Mouse (Mus musculus): ENCODE data around the gene Micu1. TPM values are rescaled to one million over a fixed set of nuclear protein-coding genes. Genes with fewer than 3 reads are reported as not detected.

The Micu1 gene
- total RNA-seq, 1 experiment = 23.6 TPM

DNA sequence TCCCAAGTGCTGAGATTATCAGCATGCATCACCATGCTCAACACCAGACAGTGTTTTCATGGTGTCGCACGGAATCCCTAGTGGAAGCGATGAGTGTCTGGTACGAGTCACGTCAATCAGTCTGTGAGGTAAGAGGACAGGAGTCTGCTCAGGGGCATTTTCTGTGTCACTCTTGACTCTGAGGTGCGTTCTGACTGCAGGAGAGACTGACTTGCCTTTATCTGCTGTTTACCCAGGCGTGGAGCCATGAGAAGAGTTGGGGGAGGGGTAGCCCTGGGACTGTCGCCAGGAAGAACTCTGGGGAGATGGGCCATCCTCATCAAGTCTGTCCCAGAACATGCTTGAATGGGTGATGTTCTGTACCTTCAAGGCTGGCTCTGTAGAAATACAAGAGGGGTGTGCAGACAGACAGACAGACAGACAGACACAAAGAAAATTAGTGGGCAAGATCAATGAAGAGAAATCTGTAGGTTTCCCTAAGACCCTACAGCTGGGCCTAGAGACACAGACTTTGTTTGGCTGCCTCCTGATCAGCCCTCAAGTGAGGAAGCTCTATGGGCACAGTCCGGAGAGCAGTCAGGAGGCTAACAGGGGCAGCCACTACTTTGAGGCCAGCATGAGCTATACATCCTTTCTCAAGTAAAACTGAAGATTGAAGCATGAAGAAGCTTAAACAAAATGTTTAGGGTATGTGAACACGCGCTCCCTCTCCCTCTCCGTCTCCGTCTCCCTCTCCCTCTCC lies 97.2 kb downstream of the Micu1 start:
- peaks cover 2 to 18% of the 10 kb centered on the region in 2 experiments; a peak in 2 of 4 replicates for H3K4me1 ChIP-seq (ENCODE audit: control insufficient read depth in 2 of 2, insufficient read depth in 2 of 2, low read length in 2 of 2, poor library complexity in 1 of 2)
- DNase-seq (ENCODE audit: low read depth, low spot score) = no peak
- no peaks in the 10 kb centered on the region for H3K36me3 ChIP-seq (ENCODE audit: control insufficient read depth, insufficient read depth, low read length, poor library complexity, severe bottlenecking)
- no peaks in the 10 kb centered on the region for H3K9me3 ChIP-seq (ENCODE audit: control insufficient read depth, insufficient read depth, low read depth, low read length)
- H3K4me3 ChIP-seq (ENCODE audit: insufficient read depth in 1 of 2, low read depth in 1 of 2, low read length in 2 of 2, poor library complexity in 1 of 2, severe bottlenecking in 1 of 2) = no peak overlapping the region
- in situ Hi-C loops (cut with MboI; ENCODE audit: low sequenced_read_pairs in 2 of 2, unreplicated experiment in 2 of 2) = no loop called here
- H3K9ac ChIP-seq (ENCODE audit: insufficient read depth, low read depth, low read length, poor library complexity, severe bottlenecking) = no peak overlapping the region
- H3K27ac ChIP-seq (ENCODE audit: insufficient read depth, low read depth, low read length, poor library complexity, severe bottlenecking) = no peak overlapping the region
- TF ChIP-seq CHD2 (IDR thresholded peaks at IDR 0.05; ENCODE audit: low read depth, low read length) (no peak), MAFK (IDR thresholded peaks at IDR 0.05; ENCODE audit: insufficient read depth, low read depth, low read length) (no peak), ZNF384 (IDR thresholded peaks at IDR 0.05; ENCODE audit: low read depth, low read length) (no peak), HCFC1 (IDR thresholded peaks at IDR 0.05; ENCODE audit: borderline replicate concordance, insufficient read depth, low read length) (no peak), ZC3H11A (IDR thresholded peaks at IDR 0.05; ENCODE audit: borderline replicate concordance, low read depth, low read length) (no peak)

- no peak for DNase-seq (ENCODE audit: low read depth, low spot score)
- no peak overlapping the region for H3K9ac ChIP-seq (ENCODE audit: insufficient read depth, low read depth, low read length, poor library complexity, severe bottlenecking)
- peaks cover 0 to 15% of the 10 kb centered on the region in 2 experiments; a peak in 2 of 4 replicates for H3K4me1 ChIP-seq (ENCODE audit: control insufficient read depth in 2 of 2, insufficient read depth in 2 of 2, low read length in 2 of 2, poor library complexity in 1 of 2)
- H3K4me3 ChIP-seq (ENCODE audit: insufficient read depth in 1 of 2, low read depth in 1 of 2, low read length in 2 of 2, poor library complexity in 1 of 2, severe bottlenecking in 1 of 2) = no peak overlapping the region
- no peaks in the 10 kb centered on the region for H3K36me3 ChIP-seq (ENCODE audit: control insufficient read depth, insufficient read depth, low read length, poor library complexity, severe bottlenecking)
- in situ Hi-C loops (cut with MboI; ENCODE audit: low sequenced_read_pairs in 2 of 2, unreplicated experiment in 2 of 2) = no loop called here
- H3K9me3 ChIP-seq (ENCODE audit: control insufficient read depth, insufficient read depth, low read depth, low read length) = no peaks in the 10 kb centered on the region
- no peak for TF ChIP-seq HCFC1 (IDR thresholded peaks at IDR 0.05; ENCODE audit: borderline replicate concordance, insufficient read depth, low read length)
- TF ChIP-seq ZC3H11A (IDR thresholded peaks at IDR 0.05; ENCODE audit: borderline replicate concordance, low read depth, low read length) = no peak
- no peak for TF ChIP-seq ZNF384 (IDR thresholded peaks at IDR 0.05; ENCODE audit: low read depth, low read length)
- TF ChIP-seq CHD2 (IDR thresholded peaks at IDR 0.05; ENCODE audit: low read depth, low read length) = no peak
- no peak for TF ChIP-seq MAFK (IDR thresholded peaks at IDR 0.05; ENCODE audit: insufficient read depth, low read depth, low read length)
- H3K27ac ChIP-seq (ENCODE audit: insufficient read depth, low read depth, low read length, poor library complexity, severe bottlenecking) = no peak overlapping the region
Measured at GRCm38 (mm10) chr10:59800159-59800558, 97.9 kb downstream of the Micu1 start.

GRCm38 (mm10) chr10:59800826-59801501 lies 98.7 kb downstream of the Micu1 start:
- H3K27ac ChIP-seq (ENCODE audit: insufficient read depth, low read depth, low read length, poor library complexity, severe bottlenecking) = no peak overlapping the region
- no peak for DNase-seq (ENCODE audit: low read depth, low spot score)
- no peak for TF ChIP-seq HCFC1 (IDR thresholded peaks at IDR 0.05; ENCODE audit: borderline replicate concordance, insufficient read depth, low read length)
- no peak for TF ChIP-seq ZNF384 (IDR thresholded peaks at IDR 0.05; ENCODE audit: low read depth, low read length)
- TF ChIP-seq CHD2 (IDR thresholded peaks at IDR 0.05; ENCODE audit: low read depth, low read length) = no peak
- no peak for TF ChIP-seq MAFK (IDR thresholded peaks at IDR 0.05; ENCODE audit: insufficient read depth, low read depth, low read length)
- no peak for TF ChIP-seq ZC3H11A (IDR thresholded peaks at IDR 0.05; ENCODE audit: borderline replicate concordance, low read depth, low read length)
- in situ Hi-C loops (cut with MboI; ENCODE audit: low sequenced_read_pairs in 2 of 2, unreplicated experiment in 2 of 2) = no loop called here
- H3K36me3 ChIP-seq (ENCODE audit: control insufficient read depth, insufficient read depth, low read length, poor library complexity, severe bottlenecking) = no peaks in the 10 kb centered on the region
- no peaks in the 10 kb centered on the region for H3K9me3 ChIP-seq (ENCODE audit: control insufficient read depth, insufficient read depth, low read depth, low read length)
- H3K9ac ChIP-seq (ENCODE audit: insufficient read depth, low read depth, low read length, poor library complexity, severe bottlenecking) = no peak overlapping the region
- peaks cover 0 to 11% of the 10 kb centered on the region in 2 experiments; a peak in 2 of 4 replicates for H3K4me1 ChIP-seq (ENCODE audit: control insufficient read depth in 2 of 2, insufficient read depth in 2 of 2, low read length in 2 of 2, poor library complexity in 1 of 2)
- no peak overlapping the region for H3K4me3 ChIP-seq (ENCODE audit: insufficient read depth in 1 of 2, low read depth in 1 of 2, low read length in 2 of 2, poor library complexity in 1 of 2, severe bottlenecking in 1 of 2)

GRCm38 (mm10) chr10:59808677-59809076 lies 106.4 kb downstream of the Micu1 start:
- no peak overlapping the region for H3K27ac ChIP-seq (ENCODE audit: insufficient read depth, low read depth, low read length, poor library complexity, severe bottlenecking)
- H3K36me3 ChIP-seq (ENCODE audit: control insufficient read depth, insufficient read depth, low read length, poor library complexity, severe bottlenecking) = no peaks in the 10 kb centered on the region; the same call in 1 of the 2 replicates
- TF ChIP-seq ZC3H11A (IDR thresholded peaks at IDR 0.05; ENCODE audit: borderline replicate concordance, low read depth, low read length) = no peak
- TF ChIP-seq CHD2 (IDR thresholded peaks at IDR 0.05; ENCODE audit: low read depth, low read length) = no peak
- no peak for TF ChIP-seq ZNF384 (IDR thresholded peaks at IDR 0.05; ENCODE audit: low read depth, low read length)
- no peak for TF ChIP-seq MAFK (IDR thresholded peaks at IDR 0.05; ENCODE audit: insufficient read depth, low read depth, low read length)
- no peak for TF ChIP-seq HCFC1 (IDR thresholded peaks at IDR 0.05; ENCODE audit: borderline replicate concordance, insufficient read depth, low read length)
- H3K9me3 ChIP-seq (ENCODE audit: control insufficient read depth, insufficient read depth, low read depth, low read length) = no peaks in the 10 kb centered on the region
- no peak overlapping the region for H3K9ac ChIP-seq (ENCODE audit: insufficient read depth, low read depth, low read length, poor library complexity, severe bottlenecking)
- H3K4me3 ChIP-seq (ENCODE audit: insufficient read depth in 1 of 2, low read depth in 1 of 2, low read length in 2 of 2, poor library complexity in 1 of 2, severe bottlenecking in 1 of 2) = no peak overlapping the region
- in situ Hi-C loops (cut with MboI; ENCODE audit: low sequenced_read_pairs in 2 of 2, unreplicated experiment in 2 of 2) = no loop called here
- DNase-seq (ENCODE audit: low read depth, low spot score) = no peak
- 0 out of 4 replicates have a peak, but pooled peaks cover 0 to 1% of the 10 kb centered on the region in 2 experiments for H3K4me1 ChIP-seq (ENCODE audit: control insufficient read depth in 2 of 2, insufficient read depth in 2 of 2, low read length in 2 of 2, poor library complexity in 1 of 2)
